Mouse (Mus musculus) gastrocnemius, postnatal 4 days (tissue): ENCODE data around the gene Zfp709. TPM values are rescaled to one million over a fixed set of nuclear protein-coding genes. Genes with fewer than 3 reads are reported as not detected.
"Not testable (repeated sequence)": the region's sequence is repeated elsewhere in the genome, so short reads cannot be mapped to it uniquely, and the experiment has no call there.

Experiments
- DNase-seq, 2 experiments: peaks; one replicate each; pipeline ENCODE4 v3.0.0; 2021 to 2022; ENCODE audit warnings: low spot score in 2 of 2, mixed read lengths in 2 of 2
- long read RNA-seq, 2 experiments: library from polyadenylated mRNA; stranded (forward); transcript quantifications; one replicate each; pipeline ENCODE4 v2.0.0; 2021
- total RNA-seq, 2 experiments: library from RNA; stranded (reverse); gene quantifications; 2 replicates each; pipeline ENCODE4 v1.2.3; 2021

Zfp709 gene
- 1 to 10 TPM; 5.8 to 7.0 TPM for total RNA-seq
- long read RNA-seq, experiment 1, full-length matches to known transcripts = 4 of 5 reads
- long read RNA-seq, experiment 1, partial matches to known transcripts = 0 of 5 reads
- long read RNA-seq, experiment 1, other reads (novel, unspliced or antisense) = 1 of 5 reads
- long read RNA-seq, experiment 2 = 0 reads

- peak; percentile 31 to 66 for DNase-seq
Measured at GRCm38 (mm10) chr8:71881618-71882274, at the start of gene Zfp709. Zfp709 (plus strand) TSS chr8:71882019.

GRCm38 (mm10) chr8:71838207-71838606 is 43.6 kb upstream of the Zfp709 start:
- DNase-seq = not testable (repeated sequence)

- DNase-seq = not testable (repeated sequence)
Measured at GRCm38 (mm10) chr8:71841201-71841817, 40.5 kb upstream of the Zfp709 start.

- not testable (repeated sequence) for DNase-seq
Measured at GRCm38 (mm10) chr8:71842476-71842875, 39.3 kb upstream of the Zfp709 start.

GRCm38 (mm10) chr8:71844453-71844852 is 37.4 kb upstream of the Zfp709 start:
- DNase-seq = not testable (repeated sequence)

- not testable (repeated sequence) for DNase-seq
Measured at GRCm38 (mm10) chr8:71845993-71846483, 35.8 kb upstream of the Zfp709 start.

- not testable (repeated sequence) for DNase-seq
Measured at GRCm38 (mm10) chr8:71846745-71847144, 35.1 kb upstream of the Zfp709 start.

- DNase-seq = not testable (repeated sequence)
Measured at GRCm38 (mm10) chr8:71851014-71851413, 30.8 kb upstream of the Zfp709 start.

- DNase-seq = not testable (repeated sequence)
Measured at GRCm38 (mm10) chr8:71853360-71853759, 28.5 kb upstream of the Zfp709 start.

- not testable (repeated sequence) for DNase-seq
Measured at GRCm38 (mm10) chr8:71856630-71857328, 25.0 kb upstream of the Zfp709 start.

- not testable (repeated sequence) for DNase-seq
Measured at GRCm38 (mm10) chr8:71857364-71857763, 24.5 kb upstream of the Zfp709 start.

GRCm38 (mm10) chr8:71861551-71861950 is 20.3 kb upstream of the Zfp709 start:
- DNase-seq = not testable (repeated sequence)

- DNase-seq = not testable (repeated sequence)
Measured at GRCm38 (mm10) chr8:71862038-71862437, 19.8 kb upstream of the Zfp709 start.

GRCm38 (mm10) chr8:71900666-71901065 is 18.8 kb downstream of the Zfp709 start:
- DNase-seq = not testable (repeated sequence)

GRCm38 (mm10) chr8:71903084-71903483 is 21.3 kb downstream of the Zfp709 start:
- DNase-seq = not testable (repeated sequence)

- DNase-seq = no peak
Measured at GRCm38 (mm10) chr8:71906809-71907208, 25.0 kb downstream of the Zfp709 start.

- DNase-seq = no peak
Measured at GRCm38 (mm10) chr8:71907798-71908257, 26.0 kb downstream of the Zfp709 start.

GRCm38 (mm10) chr8:71908309-71909261 is 26.8 kb downstream of the Zfp709 start, which contains the start of the genes Zfp882 and Zfp617:
Zfp882 (plus strand) TSS chr8:71908608.
Zfp617 (plus strand) TSS chr8:71908635.
- peak; percentile 63 to 87 for DNase-seq

- DNase-seq = no peak
Measured at GRCm38 (mm10) chr8:71912286-71912685, 30.5 kb downstream of the Zfp709 start.
